Mouse (Mus musculus): ENCODE measurements around the gene Scgb1b24. TPM values are rescaled to one million over a fixed set of nuclear protein-coding genes. Genes with fewer than 3 reads are reported as not detected.

Scgb1b24 gene
- not detected for polyA plus RNA-seq (2017; shearing (Covaris generic))

DNA sequence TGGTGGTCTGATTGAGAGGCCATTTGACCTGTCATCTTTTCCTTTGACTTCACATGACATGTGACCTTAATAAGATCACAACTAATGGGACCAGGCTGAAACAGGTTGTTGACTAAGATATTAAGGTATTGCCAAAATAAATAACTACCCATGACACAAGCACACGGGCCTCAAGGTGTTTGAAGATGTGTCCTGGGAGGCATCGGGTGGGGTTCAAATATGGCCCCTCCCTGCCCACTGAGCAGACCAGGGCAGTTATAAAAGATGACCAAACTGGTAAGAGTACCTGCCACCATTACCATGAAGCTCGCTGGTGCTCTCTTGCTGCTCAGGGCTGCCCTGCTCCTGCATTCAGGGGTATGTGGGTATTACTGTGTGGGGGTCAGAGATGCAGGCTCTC lies at the start of gene Scgb1b24:
Scgb1b24 (plus strand) TSS at position 301 of the 400 bp plus-strand sequence.

DNA sequence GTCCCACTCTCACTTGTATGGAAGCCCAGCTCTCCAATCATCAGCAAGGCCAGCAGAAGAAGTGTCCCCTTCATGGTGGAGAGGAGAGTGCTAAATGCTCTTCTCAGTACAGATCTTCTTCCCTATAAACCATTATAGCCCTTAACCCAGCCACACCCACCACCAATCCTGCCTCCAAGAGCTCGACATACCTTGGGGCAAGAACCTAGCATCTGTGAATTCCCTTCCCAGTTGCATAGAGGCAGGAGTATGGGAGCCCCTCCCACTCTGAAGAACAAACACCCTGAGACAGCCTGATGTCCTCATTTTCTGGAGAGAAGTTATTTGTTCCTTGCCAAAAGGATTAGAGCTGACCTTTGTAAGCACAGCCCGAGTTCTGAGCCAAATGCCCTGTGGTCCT lies 4.4 kb upstream of the Scgb1b24 start, which contains the start of gene Scgb2b24:
Scgb2b24 (minus strand) TSS at position 101 of the 400 bp plus-strand sequence.

Other genes with a start within 250 kb of the Scgb1b24 start
- not detected for gene Scgb2b21, start 223.3 kb upstream of the Scgb1b24 start, polyA plus RNA-seq (2017; shearing (Covaris generic))
- not detected for gene Scgb2b24, start 4.5 kb upstream of the Scgb1b24 start, polyA plus RNA-seq (2017; shearing (Covaris generic))
- not detected for gene Scgb2b26, start 201.2 kb downstream of the Scgb1b24 start, polyA plus RNA-seq (2017; shearing (Covaris generic))